Mouse (Mus musculus): ENCODE results near the gene Cmah. TPM values are rescaled to one million over a fixed set of nuclear protein-coding genes. Genes with fewer than 3 reads are reported as not detected.
A peak's percentile ranks its signal among the peaks of the same experiment; 100 is the strongest.

Gene Cmah
- 0.47 and 0.49 TPM in 2 replicates for polyA plus RNA-seq (2015; fragmentation: Nextera tagmentation; extraction: Ambion mirVana)

GRCm38 (mm10) chr13:24327201-24327600 is at the start of gene Cmah:
TSS of gene Cmah (plus strand) at chr13:24327404.
- no peaks in the 10 kb centered on the region for H3K4me1 ChIP-seq (replicated peaks)
- H3K27me3 ChIP-seq: no peaks in the 10 kb centered on the region
- 87% methylated on average over 5 of the region's 5 CpGs for WGBS
- no peak within 1 kb of the TSS for H3K4me2 ChIP-seq
- no peak within 1 kb of the TSS for H3K4me3 ChIP-seq
- no peak within 1 kb of the TSS for H3K27ac ChIP-seq
- no peaks in the 10 kb centered on the region for H3K36me3 ChIP-seq
- no peak within 1 kb of the TSS for H3K9ac ChIP-seq
- H3K9me3 ChIP-seq: no peaks in the 10 kb centered on the region
- no peak for ATAC-seq (ENCODE audit: low FRiP score)

- Histone ChIP-seq H3K9me3 (no peaks in the 10 kb centered on the region), H3K9ac (peak overlapping the region; percentile 90), H3K4me3 (peak overlapping the region; percentile 70), H3K27me3 (0 out of 2 replicates have a peak, but pooled peaks cover 6% of the 10 kb centered on the region), H3K36me3 (no peaks in the 10 kb centered on the region), H3K4me1 (replicated peaks) (peaks cover 28% of the 10 kb centered on the region), H3K27ac (no peak overlapping the region), H3K4me2 (peak overlapping the region; percentile 90)
- 56% methylated on average over 11 of the region's 11 CpGs for WGBS
- ATAC-seq (ENCODE audit: low FRiP score): no peak
Observed at GRCm38 (mm10) chr13:24279407-24279761, 47.8 kb upstream of the Cmah start.

- H3K4me3 ChIP-seq: peak overlapping the region; percentile 70
- H3K9ac ChIP-seq: peak overlapping the region; percentile 90
- no peaks in the 10 kb centered on the region for H3K36me3 ChIP-seq
- no peaks in the 10 kb centered on the region for H3K9me3 ChIP-seq
- H3K27me3 ChIP-seq: 0 out of 2 replicates have a peak, but pooled peaks cover 6% of the 10 kb centered on the region
- H3K4me1 ChIP-seq (replicated peaks): peaks cover 28% of the 10 kb centered on the region
- H3K27ac ChIP-seq: peak overlapping the region; percentile 96; the same call in 1 of the 2 replicates
- peak overlapping the region; percentile 90 for H3K4me2 ChIP-seq
- ATAC-seq (ENCODE audit: low FRiP score): peak; percentile 2; the same call in 1 of the 2 replicates
- WGBS: under 1% methylated on average over 21 of the region's 21 CpGs
Observed at GRCm38 (mm10) chr13:24279762-24280438, 47.3 kb upstream of the Cmah start.

- Histone ChIP-seq H3K4me1 (replicated peaks) (peaks cover 28% of the 10 kb centered on the region), H3K9me3 (no peaks in the 10 kb centered on the region), H3K4me2 (peak within 1 kb of the TSS; percentile 90), H3K27me3 (0 out of 2 replicates have a peak, but pooled peaks cover 6% of the 10 kb centered on the region), H3K36me3 (no peaks in the 10 kb centered on the region), H3K9ac (peak within 1 kb of the TSS; percentile 90), H3K27ac (peak within 1 kb of the TSS; percentile 96), H3K4me3 (peak within 1 kb of the TSS; percentile 70)
- under 1% methylated on average over 85 of the region's 96 CpGs for WGBS
- peak; percentile 98 for ATAC-seq (ENCODE audit: low FRiP score)
Observed at GRCm38 (mm10) chr13:24280439-24281431, 46.5 kb upstream of the Cmah start, which contains the start of gene Carmil1. TSS of gene Carmil1 (minus strand) at chr13:24280795.

GRCm38 (mm10) chr13:24287381-24287780 is 39.8 kb upstream of the Cmah start:
- H3K36me3 ChIP-seq: no peaks in the 10 kb centered on the region
- no peak overlapping the region for H3K4me3 ChIP-seq
- no peaks in the 10 kb centered on the region for H3K4me1 ChIP-seq (replicated peaks)
- no peaks in the 10 kb centered on the region for H3K27me3 ChIP-seq
- no peak for ATAC-seq (ENCODE audit: low FRiP score)
- H3K27ac ChIP-seq: no peak overlapping the region
- H3K9ac ChIP-seq: no peak overlapping the region
- no peaks in the 10 kb centered on the region for H3K9me3 ChIP-seq
- no peak overlapping the region for H3K4me2 ChIP-seq
- 94% methylated on average over 2 of the region's 2 CpGs for WGBS

- Histone ChIP-seq H3K4me2 (no peak overlapping the region), H3K27me3 (no peaks in the 10 kb centered on the region), H3K9ac (no peak overlapping the region), H3K4me3 (no peak overlapping the region), H3K4me1 (replicated peaks) (no peaks in the 10 kb centered on the region), H3K27ac (no peak overlapping the region), H3K9me3 (no peaks in the 10 kb centered on the region), H3K36me3 (no peaks in the 10 kb centered on the region)
- 19% methylated on average over 4 of the region's 4 CpGs for WGBS
- no peak for ATAC-seq (ENCODE audit: low FRiP score)
Observed at GRCm38 (mm10) chr13:24297252-24297651, 30.0 kb upstream of the Cmah start.

GRCm38 (mm10) chr13:24305486-24305885 is 21.7 kb upstream of the Cmah start:
- Histone ChIP-seq H3K4me2 (no peak overlapping the region), H3K9ac (no peak overlapping the region), H3K4me3 (no peak overlapping the region), H3K4me1 (replicated peaks) (no peaks in the 10 kb centered on the region), H3K36me3 (no peaks in the 10 kb centered on the region), H3K9me3 (no peaks in the 10 kb centered on the region), H3K27me3 (no peaks in the 10 kb centered on the region), H3K27ac (no peak overlapping the region)
- 87% methylated on average over 4 of the region's 4 CpGs for WGBS
- ATAC-seq (ENCODE audit: low FRiP score): no peak

- no peak for ATAC-seq (ENCODE audit: low FRiP score)
- Histone ChIP-seq H3K9me3 (no peaks in the 10 kb centered on the region), H3K27me3 (no peaks in the 10 kb centered on the region), H3K27ac (no peak overlapping the region), H3K9ac (no peak overlapping the region), H3K36me3 (no peaks in the 10 kb centered on the region), H3K4me3 (no peak overlapping the region), H3K4me1 (replicated peaks) (no peaks in the 10 kb centered on the region), H3K4me2 (no peak overlapping the region)
- WGBS: 48% methylated on average over 4 of the region's 4 CpGs
Observed at GRCm38 (mm10) chr13:24306248-24306647, 21.0 kb upstream of the Cmah start.

- Histone ChIP-seq H3K4me3 (no peak overlapping the region), H3K27ac (no peak overlapping the region), H3K9ac (no peak overlapping the region), H3K9me3 (no peaks in the 10 kb centered on the region), H3K4me2 (no peak overlapping the region), H3K36me3 (no peaks in the 10 kb centered on the region), H3K4me1 (replicated peaks) (no peaks in the 10 kb centered on the region), H3K27me3 (no peaks in the 10 kb centered on the region)
- WGBS: 90% methylated on average over 8 of the region's 8 CpGs
- ATAC-seq (ENCODE audit: low FRiP score): no peak
Observed at GRCm38 (mm10) chr13:24311011-24311940, 15.9 kb upstream of the Cmah start.

GRCm38 (mm10) chr13:24316563-24316962 is 10.6 kb upstream of the Cmah start:
- Histone ChIP-seq H3K4me3 (no peak overlapping the region), H3K27me3 (no peaks in the 10 kb centered on the region), H3K27ac (no peak overlapping the region), H3K9me3 (no peaks in the 10 kb centered on the region), H3K4me1 (replicated peaks) (no peaks in the 10 kb centered on the region), H3K4me2 (no peak overlapping the region), H3K9ac (no peak overlapping the region), H3K36me3 (no peaks in the 10 kb centered on the region)
- 83% methylated on average over 3 of the region's 3 CpGs for WGBS
- ATAC-seq (ENCODE audit: low FRiP score): no peak

GRCm38 (mm10) chr13:24318618-24319017 is 8.6 kb upstream of the Cmah start:
- Histone ChIP-seq H3K9me3 (no peaks in the 10 kb centered on the region), H3K27me3 (no peaks in the 10 kb centered on the region), H3K4me1 (replicated peaks) (no peaks in the 10 kb centered on the region), H3K4me3 (no peak overlapping the region), H3K36me3 (no peaks in the 10 kb centered on the region), H3K27ac (no peak overlapping the region), H3K4me2 (no peak overlapping the region), H3K9ac (no peak overlapping the region)
- 27% methylated on average over 4 of the region's 4 CpGs for WGBS
- ATAC-seq (ENCODE audit: low FRiP score): no peak
